14 mouse cellular contexts compared by ENCODE assay signal in genomic region chr9:114650938-114651634, GRCm38 (mm10). TPM values are rescaled to one million over a fixed set of nuclear protein-coding genes. Genes with fewer than 3 reads are reported as not detected.
A peak's percentile ranks its signal among the peaks of the same experiment; 100 is the strongest.
DNase-seq lines count a peak whose midpoint lies in the region; ATAC-seq lines count a peak whose summit lies in the region.
"Had no signal": no experiment of that assay in that cellular context is flagged by ENCODE, and none has a peak within 500 bp of the region (broad histone marks: within the 10 kb centered on the region; RNA-seq: fewer than 3 reads in every experiment).

No protein-coding gene starts in this region.

- H3K4me2 ChIP-seq in embryonic facial prominence, embryonic 15.5 days (replicated peaks): 0 out of 2 replicates have a peak overlapping the region, but pooled peaks have one; percentile 12
- H3K4me2 ChIP-seq in lung, embryonic 15.5 days: peak overlapping the region; percentile 10; the same call in 1 of the 2 replicates
- no peak overlapping the region for H3K4me2 ChIP-seq in forebrain, embryonic 14.5 days (ENCODE audit: low read length)
- H3K4me2 ChIP-seq in forebrain, embryonic 15.5 days (replicated peaks): no peak overlapping the region
- H3K4me2 ChIP-seq: hindbrain, embryonic 15.5 days; stomach, embryonic 15.5 days had no signal

- H3K4me1 ChIP-seq in embryonic facial prominence, embryonic 15.5 days: no peaks in the 10 kb centered on the region
- H3K4me1 ChIP-seq in embryonic facial prominence, embryonic 10.5 days: no peaks in the 10 kb centered on the region
- H3K4me1 ChIP-seq in lung, embryonic 15.5 days: no peaks in the 10 kb centered on the region
- no peaks in the 10 kb centered on the region for H3K4me1 ChIP-seq in forebrain, embryonic 14.5 days (ENCODE audit: control insufficient read depth, insufficient read depth, low read length)
- H3K4me1 ChIP-seq in forebrain, embryonic 15.5 days: no peaks in the 10 kb centered on the region
- H3K4me1 ChIP-seq: hindbrain, embryonic 15.5 days; stomach, embryonic 15.5 days had no signal

- no peaks in the 10 kb centered on the region for H3K36me3 ChIP-seq in embryonic facial prominence, embryonic 15.5 days
- no peaks in the 10 kb centered on the region for H3K36me3 ChIP-seq in embryonic facial prominence, embryonic 10.5 days (replicated peaks)
- H3K36me3 ChIP-seq in lung, embryonic 15.5 days: no peaks in the 10 kb centered on the region
- H3K36me3 ChIP-seq in forebrain, embryonic 14.5 days (ENCODE audit: control insufficient read depth, insufficient read depth, low read length): no peaks in the 10 kb centered on the region
- no peaks in the 10 kb centered on the region for H3K36me3 ChIP-seq in forebrain, embryonic 15.5 days
- H3K36me3 ChIP-seq: hindbrain, embryonic 15.5 days; stomach, embryonic 15.5 days had no signal

- H3K9me3 ChIP-seq in embryonic facial prominence, embryonic 15.5 days (replicated peaks): no peaks in the 10 kb centered on the region
- no peaks in the 10 kb centered on the region for H3K9me3 ChIP-seq in embryonic facial prominence, embryonic 10.5 days
- H3K9me3 ChIP-seq in lung, embryonic 15.5 days: no peaks in the 10 kb centered on the region
- no peaks in the 10 kb centered on the region for H3K9me3 ChIP-seq in forebrain, embryonic 14.5 days (replicated peaks; ENCODE audit: control insufficient read depth, low read length)
- no peaks in the 10 kb centered on the region for H3K9me3 ChIP-seq in forebrain, embryonic 15.5 days
- H3K9me3 ChIP-seq: hindbrain, embryonic 15.5 days; stomach, embryonic 15.5 days had no signal

- H3K27ac ChIP-seq in embryonic facial prominence, embryonic 15.5 days (replicated peaks): no peak overlapping the region
- no peak overlapping the region for H3K27ac ChIP-seq in embryonic facial prominence, embryonic 10.5 days (replicated peaks)
- no peak overlapping the region for H3K27ac ChIP-seq in lung, embryonic 15.5 days
- no peak overlapping the region for H3K27ac ChIP-seq in forebrain, embryonic 14.5 days (ENCODE audit: low read depth, low read length)
- no peak overlapping the region for H3K27ac ChIP-seq in forebrain, embryonic 15.5 days (replicated peaks)
- H3K27ac ChIP-seq: hindbrain, embryonic 15.5 days; layer of hippocampus, adult 2 months; macrophage; stomach, embryonic 15.5 days had no signal

- ATAC-seq in embryonic facial prominence, embryonic 15.5 days (ENCODE audit: insufficient number of reproducible peaks, low FRiP score, low TSS enrichment, low read depth): no peak
- no peak for ATAC-seq in lung, embryonic 15.5 days (ENCODE audit: borderline replicate concordance, extremely low read depth, low FRiP score, low TSS enrichment)
- peak; percentile 88 for ATAC-seq in activated CD4-positive, CD25-positive, alpha-beta regulatory T cell, adult 4 months
- peak; percentile 79 for ATAC-seq in megakaryocyte progenitor cell, adult 5-6 weeks (replicated peaks; ENCODE audit: poor library complexity)
- ATAC-seq in forebrain, embryonic 14.5 days: no peak
- ATAC-seq in forebrain, embryonic 15.5 days (replicated peaks): no peak

- H3K27me3 ChIP-seq in embryonic facial prominence, embryonic 15.5 days: no peaks in the 10 kb centered on the region
- no peaks in the 10 kb centered on the region for H3K27me3 ChIP-seq in embryonic facial prominence, embryonic 10.5 days (replicated peaks; ENCODE audit: low read depth, poor library complexity, severe bottlenecking)
- H3K27me3 ChIP-seq in lung, embryonic 15.5 days: no peaks in the 10 kb centered on the region; the same call in 1 of the 2 replicates
- H3K27me3 ChIP-seq in forebrain, embryonic 14.5 days (replicated peaks; ENCODE audit: control insufficient read depth, insufficient read depth, low read length): no peaks in the 10 kb centered on the region
- H3K27me3 ChIP-seq in forebrain, embryonic 15.5 days: no peaks in the 10 kb centered on the region
- H3K27me3 ChIP-seq: hindbrain, embryonic 15.5 days; stomach, embryonic 15.5 days had no signal

- no peak overlapping the region for H3K4me3 ChIP-seq in embryonic facial prominence, embryonic 15.5 days (replicated peaks)
- no peak overlapping the region for H3K4me3 ChIP-seq in embryonic facial prominence, embryonic 10.5 days
- no peak overlapping the region for H3K4me3 ChIP-seq in lung, embryonic 15.5 days
- no peak overlapping the region for H3K4me3 ChIP-seq in forebrain, embryonic 14.5 days (ENCODE audit: low read depth, low read length)
- no peak overlapping the region for H3K4me3 ChIP-seq in forebrain, embryonic 15.5 days
- H3K4me3 ChIP-seq: erythroblast, embryonic 14.5 days; hindbrain, embryonic 15.5 days; layer of hippocampus, adult 2 months; stomach, embryonic 15.5 days had no signal

- WGBS in embryonic facial prominence, embryonic 15.5 days: 47% methylated on average over 21 of the region's 21 CpGs
- WGBS in embryonic facial prominence, embryonic 10.5 days: 62% methylated on average over 21 of the region's 21 CpGs
- WGBS in lung, embryonic 15.5 days: 53% methylated on average over 21 of the region's 21 CpGs
- 63% methylated on average over 21 of the region's 21 CpGs for WGBS in forebrain, embryonic 14.5 days
- 66% methylated on average over 21 of the region's 21 CpGs for WGBS in forebrain, embryonic 15.5 days

- no peak overlapping the region for H3K9ac ChIP-seq in embryonic facial prominence, embryonic 15.5 days
- H3K9ac ChIP-seq in lung, embryonic 15.5 days: no peak overlapping the region
- no peak overlapping the region for H3K9ac ChIP-seq in forebrain, embryonic 14.5 days (ENCODE audit: low read length)
- no peak overlapping the region for H3K9ac ChIP-seq in forebrain, embryonic 15.5 days (replicated peaks)
- H3K9ac ChIP-seq: hindbrain, embryonic 15.5 days; stomach, embryonic 15.5 days had no signal

- DNase-seq in embryonic facial prominence, embryonic 10.5 days (ENCODE audit: low spot score): no peak
- DNase-seq in lung, postnatal 36 days: no peak
- no peak for DNase-seq in forebrain, embryonic 14.5 days (ENCODE audit: low spot score)
- DNase-seq: left cerebral cortex, postnatal 4 days had no signal

RNA-seq across cellular contexts. Expression of gene Cnot10, which starts 11.1 kb away (rescaled TPM):
- 58.1 and 65.9 TPM in 2 replicates for polyA plus RNA-seq in embryonic facial prominence, embryonic 15.5 days (2015; fragmentation: Nextera tagmentation; extraction: Ambion mirVana)
- 73.2 and 74.3 TPM in 2 replicates for polyA plus RNA-seq in embryonic facial prominence, embryonic 10.5 days (2016; fragmentation: Nextera tagmentation; extraction: Ambion mirVana)
- polyA plus RNA-seq in lung, embryonic 15.5 days (2015; fragmentation: Nextera tagmentation; extraction: Ambion mirVana): 63.0 and 65.3 TPM in 2 replicates
- 10 to 100 TPM; 20.6 to 27.2 TPM for polyA plus RNA-seq in activated CD4-positive, CD25-positive, alpha-beta regulatory T cell, adult 4 months (2017; shearing (Covaris generic))
- total RNA-seq in megakaryocyte progenitor cell, adult 5-6 weeks (2015): 23.3 and 23.7 TPM in 2 replicates
- 48.1 and 55.7 TPM in 2 replicates for total RNA-seq in megakaryocyte progenitor cell, adult 5-6 weeks (2017)
- 54.6 and 55.1 TPM in 2 replicates for polyA plus RNA-seq in forebrain, embryonic 14.5 days (2014; fragmentation: Nextera tagmentation; extraction: Ambion mirVana)
- polyA plus RNA-seq in forebrain, embryonic 15.5 days (2015; fragmentation: Nextera tagmentation; extraction: Ambion mirVana): 57.9 and 60.1 TPM in 2 replicates

RNA-seq across cellular contexts. Expression of gene Dync1li1, which starts 37.5 kb away (rescaled TPM):
- polyA plus RNA-seq in embryonic facial prominence, embryonic 15.5 days (2015; fragmentation: Nextera tagmentation; extraction: Ambion mirVana): 55.8 and 64.7 TPM in 2 replicates
- 84.4 and 89.6 TPM in 2 replicates for polyA plus RNA-seq in embryonic facial prominence, embryonic 10.5 days (2016; fragmentation: Nextera tagmentation; extraction: Ambion mirVana)
- polyA plus RNA-seq in lung, embryonic 15.5 days (2015; fragmentation: Nextera tagmentation; extraction: Ambion mirVana): 51.3 and 60.3 TPM in 2 replicates
- polyA plus RNA-seq in activated CD4-positive, CD25-positive, alpha-beta regulatory T cell, adult 4 months (2017; shearing (Covaris generic)): 10 to 100 TPM; 43.8 to 48.4 TPM
- 28.5 and 29.1 TPM in 2 replicates for total RNA-seq in megakaryocyte progenitor cell, adult 5-6 weeks (2015)
- total RNA-seq in megakaryocyte progenitor cell, adult 5-6 weeks (2017): 47.4 and 50.9 TPM in 2 replicates
- 66.8 and 71.7 TPM in 2 replicates for polyA plus RNA-seq in forebrain, embryonic 14.5 days (2014; fragmentation: Nextera tagmentation; extraction: Ambion mirVana)
- 110 and 113 TPM in 2 replicates for polyA plus RNA-seq in forebrain, embryonic 15.5 days (2015; fragmentation: Nextera tagmentation; extraction: Ambion mirVana)

Comparison
In these comparisons a context has a peak if more than half of its experiments do, and no peak if none do; other contexts are left out.
1. ATAC-seq: peak in activated CD4-positive, CD25-positive, alpha-beta regulatory T cell, adult 4 months (single experiment) and megakaryocyte progenitor cell, adult 5-6 weeks (single experiment); none in embryonic facial prominence, embryonic 15.5 days (single experiment), lung, embryonic 15.5 days (single experiment), forebrain, embryonic 14.5 days (single experiment) and forebrain, embryonic 15.5 days (single experiment).
2. H3K4me2 ChIP-seq: peak in embryonic facial prominence, embryonic 15.5 days (single experiment) and lung, embryonic 15.5 days (single experiment); none in forebrain, embryonic 14.5 days (single experiment) and forebrain, embryonic 15.5 days (single experiment).